Comparison of ENCODE assay signal across 13 mouse cellular contexts in the genomic region with DNA sequence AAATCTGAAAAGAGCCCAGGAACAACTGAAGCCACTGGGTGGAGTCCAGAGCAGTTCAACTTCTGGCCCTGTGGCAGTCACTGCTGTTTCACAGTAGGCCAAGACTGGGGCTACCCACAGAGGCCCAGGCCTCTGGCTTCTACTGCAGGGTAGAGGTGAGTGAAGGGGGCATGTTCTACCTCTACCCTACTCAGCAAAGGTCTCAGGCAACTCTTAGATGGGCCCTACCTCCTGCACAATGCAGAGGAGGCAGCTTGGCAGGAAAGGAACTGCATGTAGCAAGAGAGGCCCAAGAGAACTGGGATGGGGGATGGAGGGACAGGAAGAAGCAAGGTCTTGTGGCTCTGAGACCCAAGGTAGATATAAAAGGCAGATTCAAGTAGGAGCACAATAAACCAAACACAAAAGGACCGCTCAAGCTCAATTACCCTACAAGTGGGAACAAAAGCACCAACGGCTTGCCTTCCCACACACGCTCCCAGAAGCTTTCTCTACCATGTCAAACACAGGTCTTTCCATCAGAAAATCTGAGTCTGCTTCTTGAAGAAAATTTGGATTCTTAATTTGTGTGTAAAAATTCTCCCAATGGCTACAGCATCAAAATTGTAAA. TPM values are rescaled to one million over a fixed set of nuclear protein-coding genes. Genes with fewer than 3 reads are reported as not detected.
DNase-seq lines count a peak whose midpoint lies in the region; ATAC-seq and TF ChIP-seq lines count a peak whose summit lies in the region.
"Had no signal": no experiment of that assay in that cellular context is flagged by ENCODE, and none has a peak within 500 bp of the region (broad histone marks: within the 10 kb centered on the region; RNA-seq: fewer than 3 reads in every experiment).

No protein-coding gene starts in this region.

- no peak overlapping the region for H3K4me3 ChIP-seq in hindbrain, embryonic 12.5 days
- H3K4me3 ChIP-seq in hindbrain, postnatal 0 days (ENCODE audit: low read length): no peak overlapping the region
- H3K4me3 ChIP-seq: kidney, embryonic 15.5 days; neural tube, embryonic 13.5 days had no signal

- DNase-seq in adrenal gland, postnatal 14 days: peak; percentile 51
- DNase-seq in adrenal gland, adult 18-20 months (ENCODE audit: low spot score in 2 of 2): no peak
- no peak for DNase-seq in hindbrain, postnatal 0 days (ENCODE audit: low spot score)
- no peak for DNase-seq in urinary bladder, postnatal 10 days (ENCODE audit: low spot score)
- no peak for DNase-seq in thymus, postnatal 14 days
- DNase-seq: cerebellum, postnatal 25 days; layer of hippocampus, postnatal 36 days; right cerebral cortex, postnatal 14 days had no signal

- H3K9me3 ChIP-seq in hindbrain, embryonic 12.5 days (replicated peaks): no peaks in the 10 kb centered on the region
- H3K9me3 ChIP-seq in hindbrain, postnatal 0 days (ENCODE audit: low read length): no peaks in the 10 kb centered on the region
- H3K9me3 ChIP-seq: kidney, embryonic 15.5 days; neural tube, embryonic 13.5 days had no signal

- no peak overlapping the region for H3K9ac ChIP-seq in hindbrain, embryonic 12.5 days
- no peak overlapping the region for H3K9ac ChIP-seq in hindbrain, postnatal 0 days (replicated peaks; ENCODE audit: low read length)
- H3K9ac ChIP-seq: kidney, embryonic 15.5 days; neural tube, embryonic 13.5 days had no signal

- H3K27me3 ChIP-seq in hindbrain, embryonic 12.5 days: no peaks in the 10 kb centered on the region
- no peaks in the 10 kb centered on the region for H3K27me3 ChIP-seq in hindbrain, postnatal 0 days (ENCODE audit: insufficient read depth, low read length)
- H3K27me3 ChIP-seq: kidney, embryonic 15.5 days; neural tube, embryonic 13.5 days had no signal

- no peak for ATAC-seq in hindbrain, embryonic 12.5 days (ENCODE audit: low FRiP score)
- no peak for ATAC-seq in hindbrain, postnatal 0 days
- peak; percentile 45 for ATAC-seq in CD4-positive, CD25-positive, alpha-beta regulatory T cell, adult 4 months
- ATAC-seq in inflammation-experienced regulatory T-cells, adult 6 months: peak; percentile 46

- no peak overlapping the region for H3K4me2 ChIP-seq in hindbrain, embryonic 12.5 days (replicated peaks)
- no peak overlapping the region for H3K4me2 ChIP-seq in hindbrain, postnatal 0 days (ENCODE audit: low read depth, low read length)
- H3K4me2 ChIP-seq: kidney, embryonic 15.5 days; neural tube, embryonic 13.5 days had no signal

- TF ChIP-seq CTCF in hindbrain, postnatal 0 days (IDR thresholded peaks at IDR 0.05; ENCODE audit: low read depth): no peak

- WGBS in hindbrain, embryonic 12.5 days: 31% methylated on average over 3 of the region's 3 CpGs
- WGBS in hindbrain, postnatal 0 days: 61% methylated on average over 3 of the region's 3 CpGs

- no peaks in the 10 kb centered on the region for H3K36me3 ChIP-seq in hindbrain, embryonic 12.5 days
- H3K36me3 ChIP-seq in hindbrain, postnatal 0 days (ENCODE audit: insufficient read depth, low read length): no peaks in the 10 kb centered on the region
- H3K36me3 ChIP-seq: kidney, embryonic 15.5 days; neural tube, embryonic 13.5 days had no signal

- H3K27ac ChIP-seq in hindbrain, embryonic 12.5 days: 0 out of 2 replicates have a peak overlapping the region, but pooled peaks have one; percentile 19
- H3K27ac ChIP-seq in hindbrain, postnatal 0 days: no peak overlapping the region
- H3K27ac ChIP-seq: neural tube, embryonic 13.5 days had no signal

- peaks cover 65% of the 10 kb centered on the region for H3K4me1 ChIP-seq in hindbrain, embryonic 12.5 days
- peaks cover 58% of the 10 kb centered on the region for H3K4me1 ChIP-seq in hindbrain, postnatal 0 days (ENCODE audit: insufficient read depth, low read length)

RNA-seq across cellular contexts. Expression of a gene that starts 40.9 kb away (rescaled TPM):
- 48.7 and 60.8 TPM in 2 replicates for total RNA-seq in adrenal gland, postnatal 14 days (2021)
- 10 to 100 TPM; 29.4 to 32.2 TPM for total RNA-seq in adrenal gland, adult 18-20 months (2021)
- 29.0 and 33.5 TPM in 2 replicates for polyA plus RNA-seq in hindbrain, embryonic 12.5 days (2016; fragmentation: Nextera tagmentation; extraction: Ambion mirVana)
- total RNA-seq in hindbrain, postnatal 0 days (2014; rRNA removed): 42.9 and 48.3 TPM in 2 replicates
- polyA plus RNA-seq in hindbrain, postnatal 0 days (2015; fragmentation: Nextera tagmentation; extraction: Ambion mirVana): 15.7 and 19.5 TPM in 2 replicates
- 10 to 100 TPM; 34.7 to 59.5 TPM for polyA plus RNA-seq in CD4-positive, CD25-positive, alpha-beta regulatory T cell, adult 4 months (2017; shearing (Covaris generic))
- 10 to 100 TPM; 33.8 to 51.6 (median 41.7) TPM for polyA plus RNA-seq in inflammation-experienced regulatory T-cells, adult 6 months (2017; shearing (Covaris generic))

Comparison
In these comparisons a context has a peak if more than half of its experiments do, and no peak if none do; other contexts are left out.
1. ATAC-seq: peak in CD4-positive, CD25-positive, alpha-beta regulatory T cell, adult 4 months (single experiment) and inflammation-experienced regulatory T-cells, adult 6 months (single experiment); none in hindbrain, embryonic 12.5 days (single experiment) and hindbrain, postnatal 0 days (single experiment).